Mouse (Mus musculus): ENCODE data around the gene Naa16.

DNA sequence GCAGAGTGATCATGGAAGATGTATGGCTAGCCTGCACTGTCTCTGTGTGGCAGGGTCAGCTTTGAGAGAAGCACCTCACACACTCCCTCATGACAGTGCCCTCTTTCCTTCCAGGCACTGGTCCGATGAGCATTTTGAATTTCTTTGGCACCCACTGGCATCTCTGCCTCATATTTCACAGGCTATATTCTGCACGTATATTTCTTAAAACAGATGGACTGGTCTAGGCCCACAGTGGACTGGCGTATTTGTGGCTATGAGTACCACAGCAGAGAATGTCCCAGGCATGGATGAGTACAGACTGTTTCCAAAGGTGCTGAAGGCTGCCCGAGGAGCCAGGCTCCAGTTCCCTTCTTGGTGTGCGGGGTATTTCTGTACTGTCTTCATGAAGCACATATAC lies 68.7 kb downstream of the Naa16 start:
- TF ChIP-seq POLR2A (IDR thresholded peaks at IDR 0.05; ENCODE audit: control insufficient read depth, low read depth, low read length) = no peak
- TF ChIP-seq CTCF (IDR thresholded peaks at IDR 0.05; ENCODE audit: control insufficient read depth, insufficient read depth, insufficient replicate concordance, low read depth, low read length) = no peak

All from testis, adult 2 months (tissue).